Mouse (Mus musculus) C2C12 (cell line): Measurements from ENCODE around the gene Igsf11.

Experiments used
- CEBPB ChIP-seq: IDR thresholded peaks from one replicate; pipeline ENCODE4 v1.6.1; 2011; ENCODE audit warnings: low read depth, mild to moderate bottlenecking, control low read depth, moderate library complexity
- CTCF ChIP-seq: IDR thresholded peaks from one replicate; pipeline ENCODE4 v1.5.1; 2011; ENCODE audit not compliant: control insufficient read depth, insufficient read depth, insufficient read length
- MAX ChIP-seq: IDR thresholded peaks from one replicate; pipeline ENCODE4 v1.6.1; 2011; ENCODE audit warnings: mild to moderate bottlenecking, control low read depth
- MYOD1 ChIP-seq: IDR thresholded peaks from one replicate; pipeline ENCODE4 v1.6.1; 2011; ENCODE audit warnings: low read depth; ENCODE audit not compliant: control insufficient read depth, insufficient read length
- MYOG ChIP-seq: IDR thresholded peaks from one replicate; pipeline ENCODE4 v1.6.1; 2011; ENCODE audit not compliant: control insufficient read depth, insufficient read length; ENCODE audit errors: extremely low read depth
- USF1 ChIP-seq: IDR thresholded peaks from one replicate; pipeline ENCODE4 v1.6.1; 2011; ENCODE audit warnings: low read depth, mild to moderate bottlenecking, control low read depth, moderate library complexity

DNA sequence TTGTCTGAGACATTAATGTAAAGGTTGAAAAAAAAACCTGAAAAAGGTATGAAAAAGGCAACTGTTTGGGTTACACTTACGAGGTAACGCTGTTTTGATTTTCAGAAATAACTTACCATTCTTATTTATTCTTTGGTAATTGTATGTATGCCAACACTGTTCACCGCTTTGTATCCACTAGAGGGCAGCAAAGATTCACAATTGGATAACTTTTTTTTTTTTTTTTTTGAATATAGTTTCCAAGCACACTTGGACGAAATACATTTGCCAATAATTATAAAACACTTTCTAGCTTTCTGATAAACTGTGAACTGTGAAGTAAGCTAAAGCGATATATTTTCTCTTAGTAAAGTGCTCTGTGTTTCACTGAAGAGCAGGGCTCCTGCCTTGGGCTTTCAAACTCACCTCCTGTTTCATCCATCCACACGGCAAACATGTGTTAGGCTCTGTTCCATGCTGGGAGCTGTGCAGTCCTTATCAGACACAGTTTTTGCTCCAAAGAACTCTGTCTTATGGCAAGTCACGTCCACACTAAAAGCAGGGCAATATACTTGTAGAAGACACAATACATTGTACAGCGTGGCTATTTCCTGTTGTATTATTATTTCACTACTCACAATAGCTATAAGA, 34.2 kb upstream of the Igsf11 start:
- TF ChIP-seq CTCF = no peak
- no peak for TF ChIP-seq CEBPB
- TF ChIP-seq MYOD1 = no peak
- no peak for TF ChIP-seq USF1
- TF ChIP-seq MYOG = no peak
- TF ChIP-seq MAX = no peak
